Mouse (Mus musculus) hindbrain, embryonic 16.5 days (tissue): ENCODE data around the gene 2510009E07Rik. TPM values are rescaled to one million over a fixed set of nuclear protein-coding genes. Genes with fewer than 3 reads are reported as not detected.

Experiments
- ATAC-seq: fragments of 200-750 bp; cut with Nextera tagmentation; 2 replicates; pipeline ENCODE4 v1.8.0; 2017; ENCODE audit warnings: moderate TSS enrichment, moderate library complexity
- H3K27ac ChIP-seq: fragments of 300-500 bp; sonication (generic); 2 replicates; pipeline ENCODE4 v1.5.1; 2014; ENCODE audit warnings: low read depth, mild to moderate bottlenecking, control low read depth, low read length, moderate library complexity
- H3K27me3 ChIP-seq: fragments of 300-500 bp; sonication (generic); replicated peaks from 2 replicates; pipeline ENCODE4 v1.6.1; 2014; ENCODE audit warnings: low read length; ENCODE audit not compliant: control insufficient read depth, insufficient read depth
- H3K36me3 ChIP-seq: fragments of 300-500 bp; sonication (generic); 2 replicates; pipeline ENCODE4 v1.6.1; 2014; ENCODE audit warnings: mild to moderate bottlenecking, low read length, moderate library complexity, mixed read lengths; ENCODE audit not compliant: control insufficient read depth, insufficient read depth
- H3K4me1 ChIP-seq: fragments of 300-500 bp; sonication (generic); 2 replicates; pipeline ENCODE4 v1.6.1; 2014; ENCODE audit warnings: low read depth, low read length; ENCODE audit not compliant: control insufficient read depth, insufficient read depth
- H3K4me2 ChIP-seq: fragments of 300-500 bp; sonication (generic); 2 replicates; pipeline ENCODE4 v1.6.1; 2014; ENCODE audit warnings: mild to moderate bottlenecking, low read length, control low read depth, moderate library complexity
- H3K4me3 ChIP-seq: fragments of 300-500 bp; sonication (generic); 2 replicates; pipeline ENCODE4 v1.5.1; 2014; ENCODE audit warnings: mild to moderate bottlenecking, low read length, control low read depth, moderate library complexity
- H3K9ac ChIP-seq: fragments of 300-500 bp; sonication (generic); 2 replicates; pipeline ENCODE4 v1.6.1; 2014; ENCODE audit warnings: low read depth, mild to moderate bottlenecking, control low read depth, low read length, moderate library complexity
- H3K9me3 ChIP-seq: fragments of 300-500 bp; sonication (generic); 2 replicates; pipeline ENCODE4 v1.6.1; 2014; ENCODE audit warnings: mild to moderate bottlenecking, low read length, moderate library complexity; ENCODE audit not compliant: control insufficient read depth
- WGBS: fragments of 180-500 bp; shearing (Covaris S2); extraction: QIAGEN DNeasy Blood & Tissue Kit; methylation state at CpG from one replicate; pipeline ENCODE4 v1.1.7; 2014; 5-methylcytosine and 5-hydroxymethylcytosine counted together
- polyA plus RNA-seq: library from polyadenylated mRNA; unstranded; fragments of >200 nt; fragmentation: Nextera tagmentation; extraction: Ambion mirVana; gene quantifications from 2 replicates; pipeline ENCODE4 v1.2.1, GENCODE M21; 2015

The 2510009E07Rik gene
- polyA plus RNA-seq, 1 experiment from 2014 or later, result 42.6 TPM

DNA sequence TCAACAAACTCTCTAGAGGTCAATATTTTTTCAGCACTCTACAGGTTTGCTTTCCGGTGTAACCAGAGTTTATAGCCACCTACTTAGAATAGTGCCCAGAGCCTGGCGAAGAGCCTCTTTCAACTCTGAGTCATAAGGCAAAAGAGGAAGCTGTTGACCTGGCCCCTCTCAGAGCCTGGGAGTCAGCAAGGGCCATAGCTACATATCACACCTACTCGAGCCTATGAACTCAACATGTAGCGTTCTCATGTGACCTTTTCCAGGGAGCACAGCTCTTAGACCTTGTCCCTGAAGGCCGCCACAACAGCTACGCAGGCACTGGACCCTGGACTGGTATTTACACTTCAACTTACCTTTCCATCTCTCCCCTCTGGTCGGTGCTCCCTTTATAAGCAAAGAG lies 25.3 kb upstream of the 2510009E07Rik start:
- WGBS, result 89% methylated on average over 7 of the region's 7 CpGs
- ATAC-seq, result no peak
- Histone ChIP-seq H3K4me3 (no peak overlapping the region), H3K9ac (no peak overlapping the region), H3K4me2 (no peak overlapping the region), H3K27ac (no peak overlapping the region), H3K4me1 (no peaks in the 10 kb centered on the region), H3K27me3 (no peaks in the 10 kb centered on the region), H3K9me3 (no peaks in the 10 kb centered on the region), H3K36me3 (no peaks in the 10 kb centered on the region)

DNA sequence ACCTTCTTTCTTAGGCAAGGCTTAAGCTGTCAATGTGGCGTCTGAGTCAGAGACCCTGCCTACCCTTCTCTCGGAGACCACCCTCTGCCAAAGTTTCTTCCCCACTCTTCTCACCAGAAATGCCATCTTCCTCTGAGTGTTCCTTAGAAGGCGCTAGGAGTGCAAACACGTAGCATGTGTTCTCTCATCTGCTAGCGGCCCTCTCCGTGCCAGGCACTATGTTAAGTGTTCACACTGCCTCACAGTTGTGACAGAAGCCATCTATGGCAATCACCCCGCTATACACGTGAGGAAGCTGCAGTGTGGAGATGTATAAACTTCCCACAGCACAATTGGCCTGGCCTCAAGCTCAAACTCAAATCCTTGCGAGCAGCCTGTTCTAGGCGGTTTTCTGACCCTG lies 20.1 kb upstream of the 2510009E07Rik start:
- Histone ChIP-seq H3K36me3 (no peaks in the 10 kb centered on the region), H3K9ac (no peak overlapping the region), H3K27me3 (no peaks in the 10 kb centered on the region), H3K4me3 (no peak overlapping the region), H3K4me1 (no peaks in the 10 kb centered on the region), H3K9me3 (no peaks in the 10 kb centered on the region), H3K4me2 (no peak overlapping the region), H3K27ac (no peak overlapping the region)
- ATAC-seq, result no peak
- WGBS, result 89% methylated on average over 10 of the region's 10 CpGs

DNA sequence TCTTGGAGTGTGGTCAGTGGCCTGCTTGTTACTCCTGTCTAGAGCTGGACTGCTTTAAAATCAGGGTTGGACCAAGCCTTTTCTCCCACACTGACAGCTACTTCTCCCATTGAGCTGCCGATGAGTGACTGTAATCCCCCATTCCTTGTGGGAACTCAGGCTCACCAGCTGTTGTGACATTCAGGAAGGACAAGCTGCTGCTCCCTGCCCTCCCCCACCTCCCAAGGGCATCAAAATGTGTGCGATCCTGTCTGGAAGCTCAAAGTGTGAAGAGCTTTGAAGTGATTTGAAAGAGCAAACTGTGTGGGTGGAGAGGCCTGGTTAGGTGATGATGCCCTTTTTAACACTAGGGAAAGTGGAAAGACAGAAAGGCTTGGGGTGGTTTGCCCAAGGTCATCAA lies 15.9 kb upstream of the 2510009E07Rik start:
- Histone ChIP-seq H3K27me3 (no peaks in the 10 kb centered on the region), H3K36me3 (no peaks in the 10 kb centered on the region), H3K9ac (no peak overlapping the region), H3K27ac (no peak overlapping the region), H3K4me3 (no peak overlapping the region), H3K9me3 (no peaks in the 10 kb centered on the region), H3K4me1 (no peaks in the 10 kb centered on the region), H3K4me2 (no peak overlapping the region)
- WGBS, result 47% methylated on average over 2 of the region's 2 CpGs
- no peak for ATAC-seq

DNA sequence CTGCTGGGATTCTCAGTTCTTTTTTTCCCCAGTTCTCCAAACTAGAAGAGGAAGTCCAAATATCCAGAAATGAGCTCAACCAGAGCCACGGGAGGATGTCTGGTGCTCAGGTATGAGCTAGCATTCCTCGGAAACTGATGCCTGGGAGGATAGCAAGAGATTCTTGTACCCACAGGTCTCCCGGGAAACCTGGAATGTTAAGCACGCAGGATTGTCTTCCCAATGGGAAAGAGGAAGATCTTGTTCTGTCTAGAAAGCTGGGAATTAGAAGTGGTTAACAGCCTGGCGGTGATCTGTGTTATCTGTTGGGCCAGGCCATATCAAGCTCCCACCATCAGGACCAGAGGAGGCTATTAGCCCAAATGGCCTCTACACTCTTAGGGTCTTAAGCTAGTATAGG lies 10.2 kb upstream of the 2510009E07Rik start:
- 54% methylated on average over 5 of the region's 5 CpGs for WGBS
- H3K4me2 ChIP-seq, result no peak overlapping the region
- H3K4me1 ChIP-seq, result no peaks in the 10 kb centered on the region
- H3K36me3 ChIP-seq, result no peaks in the 10 kb centered on the region
- no peaks in the 10 kb centered on the region for H3K9me3 ChIP-seq
- no peak for ATAC-seq
- no peak overlapping the region for H3K27ac ChIP-seq
- H3K4me3 ChIP-seq, result no peak overlapping the region
- no peaks in the 10 kb centered on the region for H3K27me3 ChIP-seq
- H3K9ac ChIP-seq, result no peak overlapping the region

- no peaks in the 10 kb centered on the region for H3K36me3 ChIP-seq
- H3K27me3 ChIP-seq, result no peaks in the 10 kb centered on the region
- H3K4me2 ChIP-seq, result peak overlapping the region; percentile 50
- peak overlapping the region; percentile 23 for H3K4me3 ChIP-seq
- WGBS, result 11% methylated on average over 3 of the region's 3 CpGs
- no peaks in the 10 kb centered on the region for H3K4me1 ChIP-seq
- 0 out of 2 replicates have a peak overlapping the region, but pooled peaks have one; percentile 19 for H3K9ac ChIP-seq
- no peak overlapping the region; the same call in 1 of the 2 replicates for H3K27ac ChIP-seq
- H3K9me3 ChIP-seq, result no peaks in the 10 kb centered on the region
- 0 out of 2 replicates have a peak, but pooled peaks have one; percentile 52 for ATAC-seq
Measured at GRCm38 (mm10) chr16:21702314-21702690, 7.8 kb upstream of the 2510009E07Rik start.

- H3K27me3 ChIP-seq, result no peaks in the 10 kb centered on the region
- H3K4me3 ChIP-seq, result no peak overlapping the region
- no peaks in the 10 kb centered on the region for H3K4me1 ChIP-seq
- H3K27ac ChIP-seq, result no peak overlapping the region
- no peaks in the 10 kb centered on the region for H3K36me3 ChIP-seq
- H3K4me2 ChIP-seq, result peak overlapping the region; percentile 27; the same call in 1 of the 2 replicates
- H3K9me3 ChIP-seq, result no peaks in the 10 kb centered on the region
- H3K9ac ChIP-seq, result no peak overlapping the region
- 17% methylated on average over 10 of the region's 10 CpGs for WGBS
- no peak for ATAC-seq
Measured at GRCm38 (mm10) chr16:21701611-21702313, 7.3 kb upstream of the 2510009E07Rik start.

DNA sequence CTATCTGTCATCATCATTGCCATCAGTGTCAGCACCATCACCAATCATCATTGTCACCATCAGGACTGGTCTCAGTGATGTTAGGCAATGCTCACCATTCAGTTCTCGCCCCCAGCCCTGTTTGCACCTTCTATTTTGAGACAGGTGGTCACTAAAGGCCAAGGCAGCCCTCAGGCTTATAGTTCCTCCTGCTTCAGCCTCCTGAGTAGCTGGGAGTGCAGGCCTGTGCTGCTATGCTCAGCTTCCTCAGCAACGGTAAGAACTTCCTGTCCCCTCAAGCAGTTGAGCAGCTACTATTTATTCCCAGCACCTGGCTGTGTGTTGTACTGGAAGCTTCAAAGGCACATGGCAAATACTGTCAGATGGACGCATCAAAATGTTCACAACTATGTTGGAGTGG lies 3.7 kb upstream of the 2510009E07Rik start:
- no peaks in the 10 kb centered on the region for H3K9me3 ChIP-seq
- H3K4me2 ChIP-seq, result no peak overlapping the region
- no peak overlapping the region for H3K9ac ChIP-seq
- 89% methylated on average over 3 of the region's 3 CpGs for WGBS
- H3K27me3 ChIP-seq, result no peaks in the 10 kb centered on the region
- H3K4me3 ChIP-seq, result no peak overlapping the region
- H3K4me1 ChIP-seq, result peaks cover 5% of the 10 kb centered on the region
- no peaks in the 10 kb centered on the region for H3K36me3 ChIP-seq
- no peak overlapping the region for H3K27ac ChIP-seq
- no peak for ATAC-seq

DNA sequence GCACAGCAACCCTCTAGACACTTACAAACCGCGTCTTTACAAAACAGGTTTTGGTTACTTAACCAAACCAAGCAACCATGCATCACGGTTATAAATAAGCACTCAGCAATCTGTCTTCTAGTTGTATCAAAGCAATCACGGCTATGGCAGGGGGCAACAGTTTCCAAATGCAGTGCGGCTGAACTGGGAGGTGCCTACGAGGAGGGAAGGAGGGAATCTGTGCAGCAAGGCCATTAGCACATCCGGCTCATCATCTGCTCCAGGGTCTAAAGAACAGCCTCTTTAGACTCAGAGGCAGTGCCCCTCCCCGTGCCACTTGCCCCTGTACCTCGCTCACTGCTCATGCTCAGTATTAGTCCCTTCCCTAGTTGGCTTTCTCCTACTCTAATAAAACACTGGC lies 2.5 kb upstream of the 2510009E07Rik start:
- no peaks in the 10 kb centered on the region for H3K27me3 ChIP-seq
- H3K9me3 ChIP-seq, result no peaks in the 10 kb centered on the region
- H3K4me1 ChIP-seq, result peaks cover 17% of the 10 kb centered on the region
- no peak overlapping the region for H3K27ac ChIP-seq
- H3K4me3 ChIP-seq, result no peak overlapping the region
- ATAC-seq, result no peak
- no peak overlapping the region for H3K9ac ChIP-seq
- H3K36me3 ChIP-seq, result no peaks in the 10 kb centered on the region
- no peak overlapping the region for H3K4me2 ChIP-seq
- 61% methylated on average over 9 of the region's 9 CpGs for WGBS

GRCm38 (mm10) chr16:21695242-21695578 lies 745 bp upstream of the 2510009E07Rik start:
- Histone ChIP-seq H3K4me1 (peaks cover 25% of the 10 kb centered on the region), H3K36me3 (no peaks in the 10 kb centered on the region), H3K9me3 (no peaks in the 10 kb centered on the region), H3K4me3 (peak overlapping the region; percentile 60), H3K4me2 (peak overlapping the region; percentile 90), H3K27ac (peak overlapping the region; percentile 94), H3K27me3 (no peaks in the 10 kb centered on the region), H3K9ac (peak overlapping the region; percentile 87)
- peak; percentile 73 for ATAC-seq
- WGBS, result under 1% methylated on average over 12 of the region's 12 CpGs
